Mouse (Mus musculus) stomach, postnatal 0 days (tissue): ENCODE data around the gene Eif2ak3. TPM values are rescaled to one million over a fixed set of nuclear protein-coding genes. Genes with fewer than 3 reads are reported as not detected.
"Not testable (repeated sequence)": the region's sequence is repeated elsewhere in the genome, so short reads cannot be mapped to it uniquely, and the experiment has no call there.

Source experiments
- ATAC-seq: fragments of 200-750 bp; cut with Nextera tagmentation; 2 replicates; pipeline ENCODE4 v1.8.0; 2017; ENCODE audit not compliant: low FRiP score, low TSS enrichment
- DNase-seq: peaks from one replicate; pipeline ENCODE4 v3.0.0-alpha.2; 2016; ENCODE audit warnings: low spot score
- H3K27ac ChIP-seq: fragments of 300-500 bp; sonication (generic); replicated peaks from 2 replicates; pipeline ENCODE4 v1.5.1; 2014; ENCODE audit warnings: mild to moderate bottlenecking, control low read depth
- H3K27me3 ChIP-seq: fragments of 300-500 bp; sonication (generic); 2 replicates; pipeline ENCODE4 v1.6.1; 2014; ENCODE audit warnings: low read length; ENCODE audit not compliant: control insufficient read depth, insufficient read depth
- H3K36me3 ChIP-seq: fragments of 300-500 bp; sonication (generic); 2 replicates; pipeline ENCODE4 v1.6.1; 2014; ENCODE audit warnings: low read length, mixed read lengths; ENCODE audit not compliant: control insufficient read depth, insufficient read depth
- H3K4me1 ChIP-seq: fragments of 300-500 bp; sonication (generic); replicated peaks from 2 replicates; pipeline ENCODE4 v1.6.1; 2014; ENCODE audit warnings: antibody characterized with exemption; ENCODE audit not compliant: control insufficient read depth, insufficient read depth
- H3K4me2 ChIP-seq: fragments of 300-500 bp; sonication (generic); replicated peaks from 2 replicates; pipeline ENCODE4 v1.6.1; 2014; ENCODE audit warnings: low read depth, mild to moderate bottlenecking, control low read depth, moderate library complexity
- H3K4me3 ChIP-seq: fragments of 300-500 bp; sonication (generic); 2 replicates; pipeline ENCODE4 v1.5.1; 2014; ENCODE audit warnings: low read depth, low read length, control low read depth
- H3K9ac ChIP-seq: fragments of 300-500 bp; sonication (generic); 2 replicates; pipeline ENCODE4 v1.6.1; 2014; ENCODE audit warnings: mild to moderate bottlenecking, low read length, control low read depth, mixed read lengths
- H3K9me3 ChIP-seq: fragments of 300-500 bp; sonication (generic); 2 replicates; pipeline ENCODE4 v1.6.1; 2016; ENCODE audit warnings: low read length; ENCODE audit not compliant: control insufficient read depth
- CTCF ChIP-seq: IDR thresholded peaks from 2 replicates; pipeline ENCODE4 v1.5.1; 2016; ENCODE audit warnings: antibody characterized with exemption, low read depth, mild to moderate bottlenecking, moderate library complexity
- EP300 ChIP-seq: optimal IDR thresholded peaks from 2 replicates; pipeline ENCODE3; 2016; ENCODE audit warnings: antibody characterized with exemption
- WGBS: fragments of 180-500 bp; shearing (Covaris S2); extraction: QIAGEN DNeasy Blood & Tissue Kit; methylation state at CpG from one replicate; pipeline ENCODE4 v1.1.7; 2014; 5-methylcytosine and 5-hydroxymethylcytosine counted together
- polyA plus RNA-seq: library from polyadenylated mRNA; unstranded; fragments of >200 nt; fragmentation: Nextera tagmentation; extraction: Ambion mirVana; gene quantifications from 2 replicates; pipeline ENCODE4 v1.2.1, GENCODE M21; 2015

Gene Eif2ak3
- polyA plus RNA-seq, 1 experiment from 2014 or later: 7.6 TPM

- Histone ChIP-seq H3K27me3 (no peaks in the 10 kb centered on the region), H3K36me3 (no peaks in the 10 kb centered on the region), H3K9me3 (no peaks in the 10 kb centered on the region), H3K4me3 (no peak overlapping the region), H3K4me1 (peaks cover 2% of the 10 kb centered on the region; the same call in 1 of the 2 replicates), H3K9ac (no peak overlapping the region), H3K27ac (peak overlapping the region; percentile 61), H3K4me2 (no peak overlapping the region)
- no peak for TF ChIP-seq CTCF
- TF ChIP-seq EP300: no peak
- peak; percentile 91 for ATAC-seq
- peak; percentile 83 for DNase-seq
- WGBS: 54% methylated on average over 18 of the region's 18 CpGs
These were observed 30.2 kb upstream of the Eif2ak3 start for GRCm38 (mm10) chr6:70813921-70814628.

- ATAC-seq: peak; percentile 77
- Histone ChIP-seq H3K9me3 (no peaks in the 10 kb centered on the region), H3K4me3 (no peak overlapping the region), H3K9ac (no peak overlapping the region), H3K27me3 (no peaks in the 10 kb centered on the region), H3K4me1 (peaks cover 2% of the 10 kb centered on the region; the same call in 1 of the 2 replicates), H3K27ac (no peak overlapping the region), H3K36me3 (no peaks in the 10 kb centered on the region), H3K4me2 (no peak overlapping the region)
- 74% methylated on average over 4 of the region's 4 CpGs for WGBS
- TF ChIP-seq CTCF (no peak), EP300 (no peak)
- no peak for DNase-seq
These were observed 29.7 kb upstream of the Eif2ak3 start for GRCm38 (mm10) chr6:70814629-70814950.

DNA sequence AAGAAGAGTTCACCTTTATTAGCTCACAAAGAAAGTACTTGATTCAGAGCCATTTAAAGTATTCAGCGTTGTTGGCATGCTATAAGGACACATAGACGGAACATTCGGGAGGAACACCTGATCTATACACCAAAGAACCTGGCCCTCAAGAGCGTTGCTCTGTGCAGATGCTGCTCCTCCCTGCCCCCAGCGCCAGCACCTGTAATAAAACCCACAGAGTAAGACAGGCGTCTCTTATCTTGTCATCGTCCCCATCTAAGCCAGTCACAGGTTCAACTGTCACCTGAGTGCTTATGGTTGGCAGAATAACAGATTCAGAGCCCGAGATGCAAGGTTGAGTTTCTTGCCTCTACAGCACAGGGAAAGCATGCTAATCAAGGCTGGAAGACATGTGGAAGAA is 28.8 kb upstream of the Eif2ak3 start:
- Histone ChIP-seq H3K4me2 (no peak overlapping the region), H3K27me3 (no peaks in the 10 kb centered on the region), H3K4me1 (peaks cover 2% of the 10 kb centered on the region; the same call in 1 of the 2 replicates), H3K9ac (no peak overlapping the region), H3K36me3 (no peaks in the 10 kb centered on the region), H3K9me3 (no peaks in the 10 kb centered on the region), H3K27ac (no peak overlapping the region), H3K4me3 (no peak overlapping the region)
- 84% methylated on average over 8 of the region's 8 CpGs for WGBS
- TF ChIP-seq EP300 (no peak), CTCF (no peak)
- no peak for DNase-seq
- no peak for ATAC-seq

GRCm38 (mm10) chr6:70821566-70821965 is 22.7 kb upstream of the Eif2ak3 start:
- DNase-seq: no peak
- no peaks in the 10 kb centered on the region for H3K36me3 ChIP-seq
- no peak overlapping the region for H3K27ac ChIP-seq
- H3K4me3 ChIP-seq: no peak overlapping the region
- H3K9ac ChIP-seq: no peak overlapping the region
- no peak for TF ChIP-seq EP300
- ATAC-seq: no peak
- H3K9me3 ChIP-seq: no peaks in the 10 kb centered on the region
- no peak overlapping the region for H3K4me2 ChIP-seq
- H3K4me1 ChIP-seq: peaks cover 4% of the 10 kb centered on the region; the same call in 1 of the 2 replicates
- WGBS: 67% methylated on average over 2 of the region's 2 CpGs
- H3K27me3 ChIP-seq: no peaks in the 10 kb centered on the region

DNA sequence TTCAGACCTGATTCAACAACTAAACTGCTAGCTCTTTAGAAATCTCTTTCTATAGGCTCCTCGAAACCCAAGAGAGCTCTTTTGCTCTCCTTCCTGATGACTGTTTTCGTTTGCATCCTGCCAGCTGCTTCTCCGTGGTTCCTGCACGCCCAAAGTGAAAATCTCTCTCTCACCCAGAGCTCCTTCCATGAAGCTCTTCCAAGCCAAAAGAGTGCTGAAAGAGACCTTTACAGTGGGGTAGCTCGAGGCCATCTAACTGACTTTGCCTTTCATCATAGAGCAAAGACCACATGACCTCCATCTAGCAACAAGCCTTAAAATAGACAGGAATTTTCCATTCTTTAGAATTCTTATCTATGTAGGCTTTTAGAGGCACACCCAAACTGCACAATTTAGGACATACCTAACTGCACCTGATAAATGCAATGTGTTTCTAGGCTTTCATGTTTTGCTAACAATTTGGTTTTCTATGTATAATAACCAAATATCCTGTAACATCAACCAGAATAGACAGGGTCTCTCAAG is 21.9 kb upstream of the Eif2ak3 start:
- no peaks in the 10 kb centered on the region for H3K9me3 ChIP-seq
- no peak for TF ChIP-seq EP300
- TF ChIP-seq CTCF: no peak
- WGBS: 40% methylated on average over 5 of the region's 5 CpGs
- no peak for DNase-seq
- peaks cover 4% of the 10 kb centered on the region; the same call in 1 of the 2 replicates for H3K4me1 ChIP-seq
- H3K4me3 ChIP-seq: no peak overlapping the region
- H3K9ac ChIP-seq: no peak overlapping the region
- ATAC-seq: no peak
- no peaks in the 10 kb centered on the region for H3K36me3 ChIP-seq
- no peak overlapping the region for H3K27ac ChIP-seq
- no peaks in the 10 kb centered on the region for H3K27me3 ChIP-seq
- H3K4me2 ChIP-seq: no peak overlapping the region

DNA sequence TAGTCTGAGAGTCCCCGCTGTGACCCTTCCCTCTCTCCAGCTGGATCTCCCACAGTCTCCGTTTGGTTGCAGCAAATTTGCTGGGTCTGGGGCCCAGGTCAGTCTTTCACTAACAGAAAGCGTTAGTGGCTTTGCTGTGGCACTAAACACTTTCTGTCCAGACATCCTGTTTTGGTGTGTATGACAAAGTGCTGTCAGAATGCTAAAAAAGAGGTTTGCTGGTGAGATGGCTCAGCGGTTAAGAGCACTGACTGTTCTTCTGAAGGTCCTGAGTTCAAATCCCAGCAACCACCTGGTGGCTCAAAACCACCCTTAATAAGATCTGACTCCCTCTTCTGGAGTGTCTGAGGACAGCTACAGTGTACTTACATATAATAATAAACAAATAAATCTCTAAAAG is 21.0 kb upstream of the Eif2ak3 start:
- H3K4me3 ChIP-seq, H3K4me2 ChIP-seq, H3K36me3 ChIP-seq, DNase-seq, H3K9me3 ChIP-seq, H3K4me1 ChIP-seq, H3K9ac ChIP-seq, H3K27ac ChIP-seq, ATAC-seq, H3K27me3 ChIP-seq: not testable (repeated sequence)
- 63% methylated on average over 4 of the region's 4 CpGs for WGBS
